8 mouse cellular contexts compared by ENCODE assay signal in genomic region chr9:59291688-59292492, GRCm38 (mm10). TPM values are rescaled to one million over a fixed set of nuclear protein-coding genes. Genes with fewer than 3 reads are reported as not detected.
DNase-seq lines count a peak whose midpoint lies in the region; ATAC-seq and TF ChIP-seq lines count a peak whose summit lies in the region.

No protein-coding gene starts in this region.

- H3K9ac ChIP-seq in kidney, embryonic 16.5 days (replicated peaks; ENCODE audit: low read length) = peak overlapping the region; percentile 86
- H3K9ac ChIP-seq in midbrain, embryonic 12.5 days (replicated peaks) = peak overlapping the region; percentile 90

- peak overlapping the region; percentile 75 for H3K4me2 ChIP-seq in kidney, embryonic 16.5 days (replicated peaks; ENCODE audit: low read depth, low read length)
- H3K4me2 ChIP-seq in midbrain, embryonic 12.5 days (replicated peaks) = peak overlapping the region; percentile 67

- 2% methylated on average over 49 of the region's 50 CpGs for WGBS in kidney, embryonic 16.5 days
- WGBS in hindbrain, embryonic 10.5 days = 2% methylated on average over 50 of the region's 50 CpGs
- WGBS in midbrain, embryonic 12.5 days = 2% methylated on average over 50 of the region's 50 CpGs

- CTCF ChIA-PET in Patski (lab: Charles Lee) = interaction anchor here (0.7 to 2.0 kb wide), 2 partner anchors 9 to 128 kb away, joined by 3 to 7 read pairs; no protein-coding TSS in a partner anchor

- DNase-seq in kidney, postnatal 10 days = no peak
- no peak for DNase-seq in Patski (ENCODE audit: low read depth, low spot score)
- no peak for DNase-seq in hindbrain, embryonic 10.5 days (ENCODE audit: low spot score)
- no peak for DNase-seq in gastrocnemius, adult 18-20 months (ENCODE audit: low spot score)
- no peak for DNase-seq in adrenal gland, postnatal 36 days
- DNase-seq in lung, postnatal 36 days = no peak

- ATAC-seq in kidney, embryonic 16.5 days (ENCODE audit: low FRiP score, low TSS enrichment) = peak; percentile 68; the same call in 1 of the 2 replicates
- peak; percentile 42 for ATAC-seq in Patski
- ATAC-seq in midbrain, embryonic 12.5 days (ENCODE audit: low FRiP score, low read depth) = peak; percentile 84; the same call in 1 of the 2 replicates

- no peaks in the 10 kb centered on the region for H3K9me3 ChIP-seq in kidney, embryonic 16.5 days (ENCODE audit: low read length)
- no peaks in the 10 kb centered on the region for H3K9me3 ChIP-seq in hindbrain, embryonic 10.5 days
- H3K9me3 ChIP-seq in midbrain, embryonic 12.5 days = no peaks in the 10 kb centered on the region

- no peaks in the 10 kb centered on the region for H3K27me3 ChIP-seq in kidney, embryonic 16.5 days (ENCODE audit: insufficient read depth, low read length)
- no peaks in the 10 kb centered on the region for H3K27me3 ChIP-seq in Patski
- H3K27me3 ChIP-seq in hindbrain, embryonic 10.5 days (ENCODE audit: insufficient read depth, poor library complexity, severe bottlenecking) = no peaks in the 10 kb centered on the region
- no peaks in the 10 kb centered on the region for H3K27me3 ChIP-seq in midbrain, embryonic 12.5 days

- no peaks in the 10 kb centered on the region for H3K36me3 ChIP-seq in kidney, embryonic 16.5 days (ENCODE audit: insufficient read depth, low read length)
- H3K36me3 ChIP-seq in hindbrain, embryonic 10.5 days = 0 out of 2 replicates have a peak, but pooled peaks cover 4% of the 10 kb centered on the region
- no peaks in the 10 kb centered on the region for H3K36me3 ChIP-seq in midbrain, embryonic 12.5 days

- peaks cover 17% of the 10 kb centered on the region for H3K4me1 ChIP-seq in kidney, embryonic 16.5 days (ENCODE audit: insufficient read depth, low read length)
- peaks cover 48% of the 10 kb centered on the region for H3K4me1 ChIP-seq in hindbrain, embryonic 10.5 days (replicated peaks)
- peaks cover 21% of the 10 kb centered on the region for H3K4me1 ChIP-seq in midbrain, embryonic 12.5 days

- in situ Hi-C loops in Patski (cut with MboI; ENCODE audit: low pct_unique_long_range_greater_than_20kb) = loop anchor here (25.0 kb wide), 1 partner anchor 755 kb away; no protein-coding TSS in a partner anchor

- peak overlapping the region; percentile 87 for H3K27ac ChIP-seq in kidney, embryonic 16.5 days (ENCODE audit: low read length)
- peak overlapping the region; percentile 97 for H3K27ac ChIP-seq in hindbrain, embryonic 10.5 days
- H3K27ac ChIP-seq in midbrain, embryonic 12.5 days (replicated peaks) = peak overlapping the region; percentile 90

- no peak for TF ChIP-seq CTCF in Patski (IDR thresholded peaks at IDR 0.05)

- POLR2A ChIA-PET in Patski (lab: Charles Lee) = interaction anchor here (0.7 to 1.4 kb wide), 2 partner anchors 62 to 248 kb away, joined by 3 to 4 read pairs; partner anchors contain the start of genes Bbs4, Hexa and Tmem202

- peak overlapping the region; percentile 75 for H3K4me3 ChIP-seq in kidney, embryonic 16.5 days (ENCODE audit: low read length)
- peak overlapping the region; percentile 97 for H3K4me3 ChIP-seq in hindbrain, embryonic 10.5 days
- peak overlapping the region; percentile 91 for H3K4me3 ChIP-seq in midbrain, embryonic 12.5 days

RNA-seq across cellular contexts. Expression of gene Adpgk, which starts 0.5 kb away (rescaled TPM):
- 36.7 and 37.6 TPM in 2 replicates for polyA plus RNA-seq in kidney, embryonic 16.5 days (2015; fragmentation: Nextera tagmentation; extraction: Ambion mirVana)
- polyA plus RNA-seq in Patski (2021) = 32.6 TPM
- 39.6 and 42.6 TPM in 2 replicates for polyA plus RNA-seq in hindbrain, embryonic 10.5 days (2016; fragmentation: Nextera tagmentation; extraction: Ambion mirVana)
- polyA plus RNA-seq in midbrain, embryonic 12.5 days (2016; fragmentation: Nextera tagmentation; extraction: Ambion mirVana) = 34.1 and 34.9 TPM in 2 replicates
- 1 to 10 TPM; 7.8 to 7.9 TPM for total RNA-seq in gastrocnemius, adult 18-20 months (2021)
- total RNA-seq in adrenal gland, postnatal 36 days (2021) = 10 to 100 TPM; 30.1 to 32.6 TPM
